Mouse (Mus musculus) frontal cortex, adult 2 months (tissue): ENCODE results near the gene Arih1. TPM values are rescaled to one million over a fixed set of nuclear protein-coding genes. Genes with fewer than 3 reads are reported as not detected.
"Not testable (repeated sequence)": the region's sequence is repeated elsewhere in the genome, so short reads cannot be mapped to it uniquely, and the experiment has no call there.

ENCODE experiments used
- DNase-seq, 2 experiments: peaks; one replicate each; pipeline ENCODE4 v3.0.0; 2022; ENCODE audit warnings: low spot score in 1 of 2; ENCODE audit errors: extremely low spot score in 1 of 2
- polyA plus RNA-seq: library from polyadenylated mRNA; depleted of rRNA; stranded (reverse); fragments of >200 nt; gene quantifications from 2 replicates; pipeline ENCODE4 v1.2.3, GENCODE M21; 2012

The Arih1 gene
- polyA plus RNA-seq, 1 experiment: 53.1 TPM

GRCm38 (mm10) chr9:59464293-59464692 is 22.1 kb downstream of the Arih1 start:
- no peak for DNase-seq

- DNase-seq: peak in 1 of 2 experiments; percentile 11
Measured at GRCm38 (mm10) chr9:59458997-59459510, 27.4 kb downstream of the Arih1 start.

- no peak for DNase-seq
Measured at GRCm38 (mm10) chr9:59458416-59458815, 28.0 kb downstream of the Arih1 start.

- DNase-seq: no peak
Measured at GRCm38 (mm10) chr9:59457671-59458070, 28.7 kb downstream of the Arih1 start.

GRCm38 (mm10) chr9:59455404-59456068 is 30.9 kb downstream of the Arih1 start:
- no peak for DNase-seq

GRCm38 (mm10) chr9:59433729-59434128 is 52.7 kb downstream of the Arih1 start:
- DNase-seq: no peak

- DNase-seq: peak in 1 of 2 experiments; percentile 38
Measured at GRCm38 (mm10) chr9:59431626-59432025, 54.8 kb downstream of the Arih1 start.

- DNase-seq: no peak
Measured at GRCm38 (mm10) chr9:59420487-59420886, 65.9 kb downstream of the Arih1 start.

- no peak for DNase-seq
Measured at GRCm38 (mm10) chr9:59407271-59407670, 79.1 kb downstream of the Arih1 start.

GRCm38 (mm10) chr9:59389086-59389485 is 97.3 kb downstream of the Arih1 start:
- no peak for DNase-seq

GRCm38 (mm10) chr9:59388311-59388710 is 98.1 kb downstream of the Arih1 start:
- peak; percentile 29 to 56 for DNase-seq

- no peak for DNase-seq
Measured at GRCm38 (mm10) chr9:59387461-59387860, 99.0 kb downstream of the Arih1 start.

- no peak for DNase-seq
Measured at GRCm38 (mm10) chr9:59375626-59376025, 110.8 kb downstream of the Arih1 start.

- no peak for DNase-seq
Measured at GRCm38 (mm10) chr9:59369646-59370045, 116.8 kb downstream of the Arih1 start.

- no peak for DNase-seq
Measured at GRCm38 (mm10) chr9:59369220-59369619, 117.2 kb downstream of the Arih1 start.

- DNase-seq: not testable (repeated sequence)
Measured at GRCm38 (mm10) chr9:59360487-59360886, 125.9 kb downstream of the Arih1 start.

- not testable (repeated sequence) for DNase-seq
Measured at GRCm38 (mm10) chr9:59358041-59358440, 128.4 kb downstream of the Arih1 start.

- peak; percentile 75 to 92 for DNase-seq
Measured at GRCm38 (mm10) chr9:59353253-59353639, 133.2 kb downstream of the Arih1 start, which contains the start of gene Bbs4. TSS of gene Bbs4 (minus strand) at chr9:59353508.

GRCm38 (mm10) chr9:59352586-59353252 is 133.7 kb downstream of the Arih1 start:
- DNase-seq: peak in 1 of 2 experiments; percentile 11

- DNase-seq: no peak
Measured at GRCm38 (mm10) chr9:59346176-59346575, 140.2 kb downstream of the Arih1 start.

GRCm38 (mm10) chr9:59340002-59340401 is 146.4 kb downstream of the Arih1 start:
- DNase-seq: peak in 1 of 2 experiments; percentile 19

- no peak for DNase-seq
Measured at GRCm38 (mm10) chr9:59339107-59339506, 147.3 kb downstream of the Arih1 start.
